In genomic region chr5:66546969-66547511, GRCm38 (mm10) we compare ENCODE assay signal across 8 mouse cellular contexts.
A peak's percentile ranks its signal among the peaks of the same experiment; 100 is the strongest.
DNase-seq lines count a peak whose midpoint lies in the region; ATAC-seq lines count a peak whose summit lies in the region.

No protein-coding gene starts in this region.

- no peak for ATAC-seq in cerebellum, adult (ENCODE audit: insufficient number of reproducible peaks, low FRiP score, low TSS enrichment)

- peak; percentile 19 for DNase-seq in ovary, adult 18-20 months (ENCODE audit: low spot score)
- no peak for DNase-seq in ovary, postnatal 10 days (ENCODE audit: low spot score)
- DNase-seq in heart, adult 18-20 months, result peak; percentile 69 to 71
- peak; percentile 70 to 73 for DNase-seq in kidney, adult 8-10 months
- peak; percentile 59 for DNase-seq in skeletal muscle tissue, adult 2 months (ENCODE audit: low read depth, low spot score)
- DNase-seq in thymus, postnatal 4 days, result no peak
- DNase-seq in thymus, postnatal 14 days, result no peak

Comparison
In these comparisons a context has a peak if more than half of its experiments do, and no peak if none do; other contexts are left out.
1. DNase-seq: peak in ovary, adult 18-20 months (single experiment), heart, adult 18-20 months (2 of 2), kidney, adult 8-10 months (2 of 2) and skeletal muscle tissue, adult 2 months (single experiment); none in ovary, postnatal 10 days (single experiment), thymus, postnatal 4 days (single experiment) and thymus, postnatal 14 days (single experiment).